Mouse (Mus musculus) spleen, embryonic (tissue): ENCODE results near the gene Rcc1.

ENCODE experiments used
- CTCF ChIA-PET: fragments of 350-600 bp; sonication (Branson Sonifier 250); formaldehyde crosslinking; loops from one replicate; lab custom pipeline; 2022; lab: Charles Lee

The Rcc1 gene

GRCm38 (mm10) chr4:132353481-132353885 is at the start of gene Rcc1:
Gene Rcc1, minus strand, starts transcription at chr4:132353605.
- CTCF ChIA-PET, result interaction anchor here (0.5 to 0.6 kb wide), 2 partner anchors 164 to 1448 kb away, joined by 3 to 8 read pairs; no protein-coding TSS in a partner anchor

DNA sequence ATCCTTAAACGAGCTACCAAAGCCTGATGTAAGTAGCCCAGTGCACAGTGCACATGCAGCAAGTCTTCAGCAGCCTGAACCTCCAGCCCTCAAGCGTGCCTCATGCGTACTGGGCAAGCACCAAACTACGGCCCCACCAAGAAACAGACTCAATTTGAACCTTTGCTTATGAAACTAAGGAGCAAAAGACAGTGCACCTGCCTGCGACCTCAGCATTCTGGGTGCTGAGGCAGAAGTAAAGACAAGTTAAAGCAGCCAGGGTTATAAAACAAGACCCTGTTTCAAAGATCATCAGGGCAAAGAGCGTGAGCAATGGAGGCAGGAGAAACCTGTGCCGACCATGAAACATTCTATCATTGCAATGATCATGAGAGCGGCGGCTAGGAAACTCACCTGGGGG is 47.6 kb upstream of the Rcc1 start:
- CTCF ChIA-PET, result interaction anchor here (0.6 kb wide), 1 partner anchor 24 kb away, joined by 3 read pairs; no protein-coding TSS in a partner anchor

- CTCF ChIA-PET, result no interaction called here
Observed at GRCm38 (mm10) chr4:132398863-132399262, 45.5 kb upstream of the Rcc1 start.

DNA sequence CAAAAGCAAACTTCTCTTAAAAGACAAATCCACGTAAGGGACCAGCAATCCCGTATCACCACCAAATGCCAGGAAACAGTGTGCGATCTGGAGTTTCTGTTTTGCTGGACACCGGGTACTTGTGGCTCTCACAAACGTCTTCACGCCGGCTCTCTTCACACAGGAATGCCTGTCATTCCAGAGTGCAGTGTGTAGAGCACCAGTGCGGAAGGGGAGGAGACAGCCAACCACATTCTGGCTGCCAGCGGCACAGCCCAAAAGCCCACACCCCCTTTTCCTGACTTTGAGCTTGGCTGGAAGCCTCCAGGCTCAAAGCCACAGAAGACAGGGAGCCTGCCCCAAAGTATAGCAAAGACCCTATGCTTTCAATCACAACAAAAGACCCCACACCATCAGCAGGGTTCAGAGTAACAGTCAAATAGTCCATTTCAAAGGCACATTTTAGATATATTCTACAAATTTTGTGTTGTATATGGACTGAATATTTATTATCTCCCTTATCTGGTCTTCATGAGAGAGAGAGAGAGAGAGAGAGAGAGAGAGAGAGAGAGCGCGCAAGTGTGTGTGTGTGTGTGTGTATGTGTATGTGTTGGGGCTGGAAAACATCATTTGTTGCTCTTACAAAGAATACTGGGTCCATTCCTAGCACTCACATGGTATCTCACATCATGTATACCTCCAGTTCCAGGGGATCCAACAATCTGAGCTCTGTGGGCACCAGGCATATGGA is 44.8 kb upstream of the Rcc1 start:
- CTCF ChIA-PET, result no interaction called here

DNA sequence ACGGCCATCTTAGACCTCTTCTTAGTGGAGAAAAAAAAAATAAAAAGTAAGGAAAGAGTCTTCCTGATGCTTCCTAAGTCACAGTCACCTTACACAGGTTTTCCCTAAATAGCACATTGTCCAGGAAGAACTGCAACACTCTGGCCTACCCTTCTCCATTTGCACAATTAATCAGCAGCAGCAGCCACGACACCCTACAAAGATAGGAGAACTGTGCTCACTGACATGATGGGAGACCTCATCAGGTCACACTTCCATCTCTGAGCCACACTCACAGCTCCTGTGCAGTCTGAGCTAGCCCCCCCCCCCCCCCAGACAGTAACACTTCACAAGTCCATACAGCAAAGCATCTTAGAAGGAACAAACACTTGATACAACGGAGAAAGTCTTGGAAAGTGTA is 43.7 kb upstream of the Rcc1 start:
- CTCF ChIA-PET, result no interaction called here

GRCm38 (mm10) chr4:132396251-132396650 is 42.8 kb upstream of the Rcc1 start:
- CTCF ChIA-PET, result no interaction called here

DNA sequence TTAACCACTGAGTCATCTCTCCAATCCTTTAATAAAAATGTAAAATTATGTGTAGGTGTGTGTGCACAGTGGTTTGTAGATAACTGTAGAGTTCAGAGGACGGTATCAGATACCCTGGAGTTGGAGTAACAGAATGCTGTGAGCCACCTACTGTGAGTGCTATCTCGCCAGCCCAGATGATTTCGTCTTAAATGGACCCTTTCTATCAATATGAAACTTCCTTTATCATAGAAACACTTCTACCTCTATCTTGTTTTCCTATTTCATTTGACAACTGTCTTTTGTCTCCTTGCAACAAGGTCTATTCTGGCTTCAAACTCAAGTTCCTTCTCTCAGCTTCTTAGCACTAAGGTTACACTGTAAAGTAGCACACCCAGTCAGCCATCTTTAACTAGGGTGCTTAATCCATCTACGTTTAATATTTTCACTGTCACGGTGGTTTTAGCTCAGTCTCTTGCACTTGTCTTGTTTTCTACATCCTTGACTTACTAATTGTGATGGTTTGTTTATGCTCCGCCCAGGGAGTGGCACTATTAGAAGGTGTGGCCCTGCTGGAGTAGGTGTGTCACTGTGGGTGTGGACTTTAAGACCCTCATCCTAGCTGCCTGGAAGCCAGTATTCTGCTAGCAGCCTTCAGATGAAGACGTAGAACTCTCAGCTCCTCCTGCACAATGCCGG is 37.8 kb upstream of the Rcc1 start:
- CTCF ChIA-PET, result no interaction called here

GRCm38 (mm10) chr4:132389302-132389701 is 35.9 kb upstream of the Rcc1 start:
- CTCF ChIA-PET, result no interaction called here

GRCm38 (mm10) chr4:132387617-132388016 is 34.2 kb upstream of the Rcc1 start:
- CTCF ChIA-PET, result no interaction called here

GRCm38 (mm10) chr4:132386846-132387245 is 33.4 kb upstream of the Rcc1 start:
- CTCF ChIA-PET, result no interaction called here

GRCm38 (mm10) chr4:132385771-132386410 is 32.5 kb upstream of the Rcc1 start:
- CTCF ChIA-PET, result interaction anchor here (0.6 kb wide), 1 partner anchor 554 kb away, joined by 8 read pairs; no protein-coding TSS in a partner anchor

- CTCF ChIA-PET, result no interaction called here
Observed at GRCm38 (mm10) chr4:132383455-132383854, 30.1 kb upstream of the Rcc1 start.

GRCm38 (mm10) chr4:132382296-132382695 is 28.9 kb upstream of the Rcc1 start:
- CTCF ChIA-PET, result no interaction called here

GRCm38 (mm10) chr4:132380965-132381616 is 27.7 kb upstream of the Rcc1 start:
- CTCF ChIA-PET, result interaction anchor here (0.6 kb wide), 1 partner anchor 15 kb away, joined by 7 read pairs; no protein-coding TSS in a partner anchor

GRCm38 (mm10) chr4:132373820-132374219 is 20.4 kb upstream of the Rcc1 start:
- CTCF ChIA-PET, result interaction anchor here (0.9 kb wide), 1 partner anchor 91 kb away, joined by 3 read pairs; no protein-coding TSS in a partner anchor

- CTCF ChIA-PET, result no interaction called here
Observed at GRCm38 (mm10) chr4:132369953-132370750, 16.7 kb upstream of the Rcc1 start.

DNA sequence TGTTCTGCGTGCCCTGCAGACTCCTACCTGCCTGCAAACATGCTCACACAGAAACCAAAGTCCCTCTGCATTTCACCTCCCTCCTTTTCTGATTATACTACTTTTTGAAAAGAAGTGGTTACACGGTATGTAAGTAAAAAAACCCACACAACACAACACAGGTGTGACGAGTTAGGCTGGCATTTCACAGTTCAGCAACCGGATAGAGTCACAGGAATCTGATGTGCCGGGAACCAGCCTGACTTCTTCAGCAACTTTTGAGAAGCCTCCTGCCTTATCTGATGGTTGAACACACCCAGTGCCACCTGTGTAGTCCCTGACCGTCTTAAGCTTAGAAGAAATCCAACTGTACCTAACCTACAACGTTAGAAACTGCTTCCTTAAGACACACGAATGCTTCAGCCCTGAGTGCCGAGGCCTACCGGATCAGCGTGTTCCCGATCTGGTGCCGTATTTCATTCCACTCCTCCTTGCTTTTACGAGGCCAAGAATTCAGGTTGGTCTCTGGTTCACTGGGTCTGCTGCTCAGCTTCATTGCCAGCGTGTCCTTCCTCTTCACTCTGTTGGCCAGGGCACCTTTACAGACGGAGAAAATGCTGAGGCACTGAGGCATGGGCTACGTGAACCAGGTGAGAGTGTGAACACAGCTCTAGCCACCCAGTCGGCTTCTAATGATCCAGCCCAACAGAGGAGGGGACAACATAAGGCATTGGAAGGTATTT is 14.2 kb upstream of the Rcc1 start:
- CTCF ChIA-PET, result no interaction called here

DNA sequence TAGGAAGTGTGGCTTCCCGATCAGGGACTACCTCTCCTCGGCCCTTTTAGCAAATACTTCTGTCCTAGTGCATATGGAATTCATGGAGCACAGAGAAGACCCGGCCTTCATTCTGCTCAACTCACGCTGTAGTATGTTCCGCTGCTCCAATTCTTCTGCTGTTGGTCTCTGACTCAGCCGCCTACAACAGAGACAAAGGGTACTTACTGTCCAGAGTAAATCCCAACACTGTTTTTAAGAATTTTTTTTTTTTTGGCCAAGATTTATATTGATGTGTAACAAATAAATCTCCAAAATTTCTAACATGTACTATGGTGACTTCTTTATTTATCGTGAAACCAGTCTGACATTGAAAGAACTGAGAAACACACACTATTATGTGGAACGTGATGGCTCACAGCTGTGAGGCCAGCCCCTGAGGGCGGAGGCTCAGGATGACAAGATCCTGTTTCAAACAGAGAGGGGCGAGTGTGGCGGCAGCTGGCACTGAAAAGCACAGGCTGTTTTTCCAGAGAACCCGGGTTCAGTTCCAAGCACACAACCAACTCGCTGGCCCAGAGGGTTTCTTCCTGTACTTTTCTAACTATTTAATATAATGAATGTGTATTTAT is 12.2 kb upstream of the Rcc1 start:
- CTCF ChIA-PET, result no interaction called here

GRCm38 (mm10) chr4:132363487-132363886 is 10.1 kb upstream of the Rcc1 start:
- CTCF ChIA-PET, result no interaction called here

- CTCF ChIA-PET, result interaction anchor here (0.6 kb wide), 1 partner anchor 393 kb away, joined by 4 read pairs; no protein-coding TSS in a partner anchor
Observed at GRCm38 (mm10) chr4:132359510-132359909, 6.1 kb upstream of the Rcc1 start.
